Mouse (Mus musculus) lung, postnatal 0 days (tissue): ENCODE measurements at regions not wholly inside any gene's neighbourhood (a gene's known extent, or its start where the extent isn't known, plus 50 kb on each side); places are given as distances from the start of the nearest gene placed in this dataset.

Source experiments
- CTCF ChIP-seq: IDR thresholded peaks from 2 replicates; pipeline ENCODE4 v1.5.1; 2016; ENCODE audit warnings: antibody characterized with exemption, mild to moderate bottlenecking
- EP300 ChIP-seq: IDR thresholded peaks from 2 replicates; pipeline ENCODE4 v1.6.1; 2016; ENCODE audit warnings: antibody characterized with exemption, mild to moderate bottlenecking, control low read depth

GRCm38 (mm10) chr13:90584766-90585165 is 320.4 kb downstream of the Atp6ap1l start:
- no peak for TF ChIP-seq CTCF
- no peak for TF ChIP-seq EP300
